Mouse (Mus musculus): ENCODE measurements around the gene Olfr78.
A peak's percentile ranks its signal among the peaks of the same experiment; 100 is the strongest.

Gene Olfr78

DNA sequence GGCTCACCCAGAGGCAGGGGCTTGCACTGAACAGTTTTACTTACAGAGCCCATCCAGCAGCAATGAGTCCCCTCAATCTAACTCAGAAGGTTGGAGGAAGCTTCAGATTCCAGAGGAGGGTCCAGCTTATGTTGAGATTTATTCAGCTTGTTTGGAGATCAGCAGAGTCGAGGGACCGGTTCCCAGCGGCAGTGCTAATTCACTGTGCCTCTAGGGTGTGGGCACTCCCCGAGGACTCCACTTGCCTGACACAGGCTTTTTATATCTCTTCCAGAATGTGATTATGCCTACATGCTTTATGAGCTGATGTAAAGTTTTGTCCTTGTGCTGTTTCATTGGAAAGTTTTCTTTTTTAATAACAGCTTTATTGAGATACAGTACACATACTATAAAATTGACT is at the start of gene Olfr78, which contains the start of gene Olfr560:
Olfr78 (minus strand) TSS at position 206 of the 400 bp plus-strand sequence.
Olfr560 (minus strand) TSS at position 101 of the 400 bp plus-strand sequence.
- no peak for DNase-seq (ENCODE audit: low spot score in 2 of 2)

DNA sequence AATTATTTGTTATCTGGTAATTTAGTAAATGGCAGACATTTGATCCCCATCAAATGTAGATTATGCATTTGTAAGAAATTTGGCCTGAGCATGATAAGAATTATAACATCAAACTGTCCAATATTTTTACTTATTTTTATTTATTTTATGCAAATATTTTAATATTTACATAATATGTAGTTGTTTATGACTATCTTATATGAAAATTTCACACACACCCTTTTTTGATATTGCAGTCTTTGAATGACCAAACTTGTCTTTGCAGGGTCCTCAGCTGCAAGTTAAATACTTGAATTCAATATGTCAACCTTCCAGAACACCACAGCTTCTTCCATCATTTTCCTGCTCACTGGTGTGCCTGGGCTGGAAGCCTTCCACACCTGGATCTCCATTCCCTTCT is 43.9 kb upstream of the Olfr78 start, which contains the start of gene Olfr564:
Olfr564 (plus strand) TSS at position 301 of the 400 bp plus-strand sequence.
- no peak for DNase-seq (ENCODE audit: low spot score in 2 of 2)

DNA sequence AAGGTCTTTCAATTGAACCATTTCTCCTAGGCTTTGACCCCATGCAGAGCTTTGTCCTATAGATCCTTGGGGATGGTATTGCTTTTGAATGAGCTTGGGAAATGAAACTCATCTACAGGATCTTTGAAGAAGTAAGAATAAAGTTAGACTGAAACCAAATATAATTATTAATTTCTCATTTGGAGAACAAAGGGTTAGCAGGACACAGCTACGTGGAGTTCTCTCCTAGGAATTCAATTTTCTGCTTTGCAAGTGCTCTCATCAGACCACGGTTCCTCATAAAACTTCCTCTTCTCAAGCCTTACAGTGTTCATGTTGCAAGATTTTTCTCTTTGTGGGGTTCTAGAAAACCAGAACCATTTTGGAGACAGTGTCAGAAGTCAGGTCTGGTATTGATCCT is 11.7 kb upstream of the Olfr78 start, which contains the start of gene Olfr561:
Olfr561 (plus strand) TSS at position 301 of the 400 bp plus-strand sequence.
- DNase-seq (ENCODE audit: low spot score in 2 of 2): no peak

DNA sequence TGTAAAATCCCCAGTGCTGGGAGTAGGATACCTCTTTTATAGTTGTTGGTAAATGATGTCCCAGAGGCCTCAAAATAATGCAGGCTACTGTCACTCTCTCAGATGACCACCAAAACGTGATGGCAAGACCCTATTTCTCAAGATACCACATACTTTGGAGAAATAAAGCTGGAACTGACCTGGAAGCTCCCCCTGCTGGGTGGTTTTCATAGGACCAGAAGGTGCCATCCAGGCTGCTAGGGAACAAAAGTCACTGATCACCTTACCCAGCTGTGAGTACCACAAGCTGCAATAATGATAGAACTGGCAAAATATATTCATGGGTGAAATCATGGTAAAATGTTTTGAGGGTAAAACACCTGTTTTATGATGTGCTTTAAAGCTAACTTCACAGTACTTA is 7.2 kb downstream of the Olfr78 start:
- DNase-seq (ENCODE audit: low spot score in 2 of 2): no peak

DNA sequence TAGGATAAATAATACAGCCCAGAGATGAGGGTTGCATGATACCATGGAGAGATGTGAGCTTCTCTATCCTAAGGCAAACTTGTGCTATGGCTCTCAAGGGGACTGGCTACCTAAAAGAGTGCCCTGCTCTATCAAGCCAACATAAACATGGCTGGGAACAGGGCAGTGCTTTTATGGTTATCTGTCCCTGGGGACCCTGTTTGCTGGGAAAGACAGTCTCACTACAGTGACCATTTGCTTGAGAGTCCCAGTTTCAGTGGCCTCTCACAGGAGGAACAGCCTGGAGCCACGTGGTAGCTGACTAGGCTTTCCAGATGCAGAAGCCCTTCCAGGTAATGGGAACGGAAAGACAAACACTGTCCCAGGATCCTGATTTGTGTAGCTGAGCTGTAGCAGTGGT is 21.6 kb downstream of the Olfr78 start:
- DNase-seq (ENCODE audit: low spot score in 2 of 2): no peak

DNA sequence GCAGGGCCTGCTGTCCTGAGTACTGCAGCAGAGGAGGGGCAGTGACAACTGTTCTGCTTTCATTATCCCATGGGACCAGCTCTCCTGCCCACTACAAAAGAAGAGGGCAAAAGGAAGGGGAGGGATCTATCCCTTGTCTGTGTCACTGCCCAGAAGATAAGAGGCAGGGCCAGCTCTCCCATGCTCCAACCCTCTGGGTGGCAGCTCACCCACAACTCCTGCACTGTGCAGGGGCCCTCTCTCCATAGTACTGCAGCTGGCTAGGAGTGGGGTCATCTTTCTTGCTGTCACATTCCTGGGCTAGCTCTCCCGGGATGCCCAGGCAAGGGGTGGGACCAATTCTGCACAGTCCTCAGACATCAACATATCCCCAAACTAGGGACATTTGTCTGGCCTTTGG is 25.5 kb downstream of the Olfr78 start:
- DNase-seq (ENCODE audit: low spot score in 2 of 2): no peak

DNA sequence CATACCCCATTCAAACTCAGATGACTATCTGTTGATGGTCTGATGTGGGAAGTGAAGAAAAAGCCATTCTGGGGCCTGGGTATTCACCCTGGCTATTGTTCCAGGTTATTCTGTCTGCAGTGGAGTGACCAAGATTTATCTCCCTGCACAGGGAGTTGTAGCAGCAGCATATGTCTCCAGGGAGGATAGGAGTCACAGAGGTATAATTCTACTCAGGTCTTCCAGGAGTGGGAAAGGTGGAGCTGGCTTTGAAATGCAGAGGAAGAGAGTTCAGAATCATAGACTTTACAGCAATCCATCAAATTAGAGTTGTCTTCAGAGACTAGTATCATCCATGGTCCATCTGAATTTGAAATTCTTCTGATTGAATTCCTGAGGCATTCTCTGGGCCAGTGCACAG is 31.9 kb downstream of the Olfr78 start, which contains the start of gene Olfr559:
Olfr559 (minus strand) TSS at position 101 of the 400 bp plus-strand sequence.
- no peak for DNase-seq (ENCODE audit: low spot score in 2 of 2)

DNA sequence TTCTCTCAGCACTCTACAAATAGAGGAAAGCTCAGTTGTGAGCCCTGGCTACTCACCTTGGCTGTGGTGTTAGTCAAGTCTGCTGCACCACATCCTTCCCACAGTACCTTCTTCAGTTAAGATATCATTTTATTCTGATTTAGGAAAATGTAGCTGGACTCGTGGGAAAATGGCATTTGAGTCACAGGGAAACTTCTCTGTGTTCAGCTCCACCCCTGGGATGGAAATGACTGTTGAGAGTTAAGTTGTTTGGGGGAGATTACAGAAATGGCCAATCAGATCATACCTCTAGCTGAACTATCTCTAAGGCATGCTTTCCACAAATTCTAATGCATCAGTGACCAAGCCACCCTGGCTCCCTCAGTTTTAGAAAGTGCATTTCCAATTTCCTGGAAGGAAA is 40.3 kb downstream of the Olfr78 start, which contains the start of gene Olfr33:
Olfr33 (minus strand) TSS at position 101 of the 400 bp plus-strand sequence.
- DNase-seq (ENCODE audit: low spot score in 2 of 2): no peak

DNA sequence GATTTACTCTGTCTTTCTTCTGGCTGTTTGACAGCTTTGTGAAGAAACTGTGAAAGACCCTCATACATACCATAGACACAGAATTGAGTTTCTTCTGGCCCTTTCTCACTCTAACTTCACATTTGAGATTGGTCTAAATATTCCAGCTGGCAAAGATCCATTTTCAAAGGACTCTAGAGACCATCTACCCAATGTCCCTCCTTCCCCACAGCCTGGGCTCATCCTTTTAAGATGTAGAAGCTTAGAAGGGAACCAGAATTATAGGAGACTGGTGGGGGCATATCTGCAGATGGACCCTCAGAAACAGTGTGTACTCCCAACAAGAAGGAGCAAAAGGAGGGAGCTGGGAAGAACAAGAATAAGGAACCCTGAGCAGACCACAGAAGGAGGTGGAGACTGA is 57.4 kb downstream of the Olfr78 start, which contains the start of gene Olfr558:
Olfr558 (plus strand) TSS at position 301 of the 400 bp plus-strand sequence.
- no peak for DNase-seq (ENCODE audit: low spot score in 2 of 2)

DNA sequence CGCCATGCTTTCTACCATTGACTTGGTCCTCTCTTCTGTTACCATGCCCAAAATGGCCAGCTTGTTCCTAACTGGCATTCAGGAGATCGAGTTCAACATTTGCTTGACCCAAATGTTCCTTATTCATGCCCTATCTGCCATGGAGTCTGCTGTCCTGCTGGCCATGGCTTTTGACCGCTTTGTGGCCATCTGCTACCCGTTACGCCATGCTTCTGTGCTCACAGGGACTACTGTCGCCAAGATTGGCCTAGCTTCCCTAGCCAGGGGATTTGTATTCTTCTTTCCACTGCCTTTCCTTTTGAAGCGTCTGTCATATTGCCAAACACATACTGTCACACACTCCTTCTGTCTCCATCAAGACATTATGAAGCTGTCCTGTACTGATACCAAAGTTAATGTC is 60.8 kb downstream of the Olfr78 start:
- DNase-seq (ENCODE audit: low spot score in 2 of 2): no peak

DNA sequence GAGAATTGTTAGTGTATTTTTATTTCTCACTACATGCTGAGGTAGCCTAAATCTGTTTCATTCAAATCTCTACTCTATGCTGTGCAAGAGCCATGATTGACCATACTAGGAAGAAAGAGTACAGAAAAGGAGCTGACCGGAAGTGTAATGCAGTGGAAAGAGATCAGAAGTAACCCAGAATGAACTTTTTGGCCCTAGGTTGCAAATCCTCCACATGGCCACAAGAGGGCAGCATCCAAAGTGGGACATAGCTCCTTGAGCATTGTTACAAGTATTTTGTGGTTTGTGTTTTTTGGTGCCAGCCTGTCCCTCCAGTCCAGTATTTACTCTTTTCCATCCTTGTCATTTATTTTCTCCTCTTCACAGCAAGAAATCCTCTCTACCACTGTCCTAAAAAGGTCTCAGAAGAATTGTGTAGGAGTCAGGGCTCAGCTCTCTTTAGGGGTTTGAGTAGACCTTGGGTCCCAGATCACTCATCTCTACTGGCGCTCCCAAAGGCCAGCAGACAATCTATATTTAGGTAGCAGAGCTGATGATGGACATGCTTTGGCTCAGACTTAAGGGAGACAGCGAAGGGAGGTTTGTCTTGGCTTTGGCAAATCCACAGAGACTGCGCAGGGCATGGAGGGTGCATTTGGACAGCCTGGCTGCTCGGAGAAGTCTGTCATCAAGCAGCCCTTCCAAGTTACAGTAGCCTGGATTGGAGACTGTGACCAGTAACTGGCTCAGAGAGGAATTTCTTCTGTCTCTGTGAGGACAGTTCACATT is 63.7 kb downstream of the Olfr78 start, which contains the start of gene Olfr557:
Olfr557 (plus strand) TSS at position 553 of the 768 bp plus-strand sequence.
- DNase-seq (ENCODE audit: low spot score in 2 of 2): peak; percentile 19 to 22
